Mouse (Mus musculus): ENCODE measurements around the gene Dnajc6.

- TF ChIP-seq CTCF (IDR thresholded peaks at IDR 0.05; ENCODE audit: control insufficient read depth, insufficient read depth, insufficient replicate concordance, low read depth, low read length) (no peak), POLR2A (IDR thresholded peaks at IDR 0.05; ENCODE audit: control insufficient read depth, low read depth, low read length) (no peak)
Observed at GRCm38 (mm10) chr4:101549958-101550591, 53.6 kb downstream of the Dnajc6 start.

All from testis, adult 2 months (tissue).